Mouse (Mus musculus): ENCODE measurements around the gene Tmem30a. TPM values are rescaled to one million over a fixed set of nuclear protein-coding genes. Genes with fewer than 3 reads are reported as not detected.

Tmem30a gene
- polyA plus RNA-seq (2014; fragmentation: Nextera tagmentation; extraction: Ambion mirVana): 103 and 131 TPM in 2 replicates

- peak; percentile 98 for ATAC-seq (ENCODE audit: low FRiP score, low TSS enrichment)
- WGBS: under 1% methylated on average over 91 of the region's 91 CpGs
- no peaks in the 10 kb centered on the region for H3K36me3 ChIP-seq (ENCODE audit: control insufficient read depth, insufficient read depth, low read length)
Observed at GRCm38 (mm10) chr9:79792841-79793835, at the start of gene Tmem30a. TSS of gene Tmem30a (minus strand) at chr9:79793507.

GRCm38 (mm10) chr9:79842615-79843014 lies 49.3 kb upstream of the Tmem30a start:
- no peaks in the 10 kb centered on the region for H3K36me3 ChIP-seq (ENCODE audit: control insufficient read depth, insufficient read depth, low read length)
- H3K4me3 ChIP-seq (replicated peaks; ENCODE audit: low read depth, low read length): no peak overlapping the region
- no peak for DNase-seq
- no peaks in the 10 kb centered on the region for H3K27me3 ChIP-seq (ENCODE audit: control insufficient read depth, insufficient read depth, low read length)
- H3K4me1 ChIP-seq (ENCODE audit: control insufficient read depth, insufficient read depth, low read length): peaks cover 5% of the 10 kb centered on the region; the same call in 1 of the 2 replicates
- H3K27ac ChIP-seq (replicated peaks; ENCODE audit: low read depth, low read length): no peak overlapping the region
- 92% methylated on average over 6 of the region's 6 CpGs for WGBS
- no peak overlapping the region for H3K4me2 ChIP-seq (ENCODE audit: low read length)
- no peak for ATAC-seq (ENCODE audit: low FRiP score, low TSS enrichment)
- no peaks in the 10 kb centered on the region for H3K9me3 ChIP-seq (ENCODE audit: control insufficient read depth, low read length)
- H3K9ac ChIP-seq (replicated peaks; ENCODE audit: low read length): no peak overlapping the region

More at GRCm38 (mm10) chr9:79792841-79793835, at the start of gene Tmem30a:
- Histone ChIP-seq H3K4me2 (ENCODE audit: low read length) (peak within 1 kb of the TSS; percentile 59), H3K27me3 (ENCODE audit: control insufficient read depth, insufficient read depth, low read length) (no peaks in the 10 kb centered on the region), H3K4me1 (ENCODE audit: control insufficient read depth, insufficient read depth, low read length) (peaks cover 17% of the 10 kb centered on the region), H3K27ac (replicated peaks; ENCODE audit: low read depth, low read length) (peak within 1 kb of the TSS; percentile 87), H3K4me3 (replicated peaks; ENCODE audit: low read depth, low read length) (peak within 1 kb of the TSS; percentile 96), H3K9me3 (ENCODE audit: control insufficient read depth, low read length) (no peaks in the 10 kb centered on the region), H3K9ac (replicated peaks; ENCODE audit: low read length) (peak within 1 kb of the TSS; percentile 92)
- DNase-seq: peak; percentile 99

GRCm38 (mm10) chr9:79842028-79842427 lies 48.7 kb upstream of the Tmem30a start:
- no peaks in the 10 kb centered on the region for H3K27me3 ChIP-seq (ENCODE audit: control insufficient read depth, insufficient read depth, low read length)
- DNase-seq (peak; percentile 44), ATAC-seq (ENCODE audit: low FRiP score, low TSS enrichment) (no peak; the same call in 1 of the 2 replicates)
- no peak overlapping the region for H3K27ac ChIP-seq (replicated peaks; ENCODE audit: low read depth, low read length)
- H3K9me3 ChIP-seq (ENCODE audit: control insufficient read depth, low read length): no peaks in the 10 kb centered on the region
- no peak overlapping the region for H3K4me3 ChIP-seq (replicated peaks; ENCODE audit: low read depth, low read length)
- H3K4me2 ChIP-seq (ENCODE audit: low read length): no peak overlapping the region
- H3K9ac ChIP-seq (replicated peaks; ENCODE audit: low read length): no peak overlapping the region
- H3K36me3 ChIP-seq (ENCODE audit: control insufficient read depth, insufficient read depth, low read length): no peaks in the 10 kb centered on the region
- peaks cover 5% of the 10 kb centered on the region; the same call in 1 of the 2 replicates for H3K4me1 ChIP-seq (ENCODE audit: control insufficient read depth, insufficient read depth, low read length)

GRCm38 (mm10) chr9:79831294-79831693 lies 38.0 kb upstream of the Tmem30a start:
- H3K9me3 ChIP-seq (ENCODE audit: control insufficient read depth, low read length): no peaks in the 10 kb centered on the region
- no peaks in the 10 kb centered on the region for H3K27me3 ChIP-seq (ENCODE audit: control insufficient read depth, insufficient read depth, low read length)
- DNase-seq (no peak), ATAC-seq (ENCODE audit: low FRiP score, low TSS enrichment) (peak; percentile 46)
- no peak overlapping the region for H3K4me3 ChIP-seq (replicated peaks; ENCODE audit: low read depth, low read length)
- no peak overlapping the region for H3K27ac ChIP-seq (replicated peaks; ENCODE audit: low read depth, low read length)
- no peak overlapping the region for H3K9ac ChIP-seq (replicated peaks; ENCODE audit: low read length)
- H3K4me1 ChIP-seq (ENCODE audit: control insufficient read depth, insufficient read depth, low read length): peaks cover 7% of the 10 kb centered on the region; the same call in 1 of the 2 replicates
- no peak overlapping the region; the same call in 1 of the 2 replicates for H3K4me2 ChIP-seq (ENCODE audit: low read length)
- WGBS: 68% methylated on average over 1 of the region's 1 CpGs
- no peaks in the 10 kb centered on the region for H3K36me3 ChIP-seq (ENCODE audit: control insufficient read depth, insufficient read depth, low read length)

- Histone ChIP-seq H3K27ac (replicated peaks; ENCODE audit: low read depth, low read length) (no peak overlapping the region), H3K36me3 (ENCODE audit: control insufficient read depth, insufficient read depth, low read length) (no peaks in the 10 kb centered on the region), H3K4me1 (ENCODE audit: control insufficient read depth, insufficient read depth, low read length) (peaks cover 7% of the 10 kb centered on the region; the same call in 1 of the 2 replicates), H3K9ac (replicated peaks; ENCODE audit: low read length) (no peak overlapping the region), H3K4me2 (ENCODE audit: low read length) (peak overlapping the region; percentile 64), H3K27me3 (ENCODE audit: control insufficient read depth, insufficient read depth, low read length) (no peaks in the 10 kb centered on the region), H3K9me3 (ENCODE audit: control insufficient read depth, low read length) (no peaks in the 10 kb centered on the region), H3K4me3 (replicated peaks; ENCODE audit: low read depth, low read length) (peak overlapping the region; percentile 33)
- ATAC-seq (ENCODE audit: low FRiP score, low TSS enrichment) (peak; percentile 86), DNase-seq (peak; percentile 57)
- WGBS: 2% methylated on average over 4 of the region's 4 CpGs
Observed at GRCm38 (mm10) chr9:79830874-79831273, 37.6 kb upstream of the Tmem30a start.

GRCm38 (mm10) chr9:79829842-79830800 lies 36.8 kb upstream of the Tmem30a start:
- H3K9ac ChIP-seq (replicated peaks; ENCODE audit: low read length): peak overlapping the region; percentile 34; the same call in 1 of the 2 replicates
- H3K4me2 ChIP-seq (ENCODE audit: low read length): peak overlapping the region; percentile 64
- no peaks in the 10 kb centered on the region for H3K27me3 ChIP-seq (ENCODE audit: control insufficient read depth, insufficient read depth, low read length)
- H3K27ac ChIP-seq (replicated peaks; ENCODE audit: low read depth, low read length): no peak overlapping the region
- 6% methylated on average over 23 of the region's 23 CpGs for WGBS
- DNase-seq (peak; percentile 59), ATAC-seq (ENCODE audit: low FRiP score, low TSS enrichment) (no peak; the same call in 1 of the 2 replicates)
- H3K36me3 ChIP-seq (ENCODE audit: control insufficient read depth, insufficient read depth, low read length): no peaks in the 10 kb centered on the region
- peak overlapping the region; percentile 33 for H3K4me3 ChIP-seq (replicated peaks; ENCODE audit: low read depth, low read length)
- peaks cover 11% of the 10 kb centered on the region for H3K4me1 ChIP-seq (ENCODE audit: control insufficient read depth, insufficient read depth, low read length)
- no peaks in the 10 kb centered on the region for H3K9me3 ChIP-seq (ENCODE audit: control insufficient read depth, low read length)

- no peak overlapping the region for H3K4me3 ChIP-seq (replicated peaks; ENCODE audit: low read depth, low read length)
- no peaks in the 10 kb centered on the region for H3K9me3 ChIP-seq (ENCODE audit: control insufficient read depth, low read length)
- H3K4me1 ChIP-seq (ENCODE audit: control insufficient read depth, insufficient read depth, low read length): peaks cover 18% of the 10 kb centered on the region
- no peak overlapping the region for H3K27ac ChIP-seq (replicated peaks; ENCODE audit: low read depth, low read length)
- WGBS: 26% methylated on average over 2 of the region's 2 CpGs
- H3K27me3 ChIP-seq (ENCODE audit: control insufficient read depth, insufficient read depth, low read length): no peaks in the 10 kb centered on the region
- no peak overlapping the region for H3K4me2 ChIP-seq (ENCODE audit: low read length)
- no peak overlapping the region for H3K9ac ChIP-seq (replicated peaks; ENCODE audit: low read length)
- H3K36me3 ChIP-seq (ENCODE audit: control insufficient read depth, insufficient read depth, low read length): no peaks in the 10 kb centered on the region
- no peak for DNase-seq
- no peak for ATAC-seq (ENCODE audit: low FRiP score, low TSS enrichment)
Observed at GRCm38 (mm10) chr9:79827072-79827471, 33.8 kb upstream of the Tmem30a start.

GRCm38 (mm10) chr9:79825526-79825925 lies 32.2 kb upstream of the Tmem30a start:
- Histone ChIP-seq H3K9ac (replicated peaks; ENCODE audit: low read length) (no peak overlapping the region), H3K36me3 (ENCODE audit: control insufficient read depth, insufficient read depth, low read length) (no peaks in the 10 kb centered on the region), H3K9me3 (ENCODE audit: control insufficient read depth, low read length) (no peaks in the 10 kb centered on the region), H3K4me2 (ENCODE audit: low read length) (no peak overlapping the region), H3K4me1 (ENCODE audit: control insufficient read depth, insufficient read depth, low read length) (peaks cover 18% of the 10 kb centered on the region), H3K27me3 (ENCODE audit: control insufficient read depth, insufficient read depth, low read length) (no peaks in the 10 kb centered on the region), H3K27ac (replicated peaks; ENCODE audit: low read depth, low read length) (no peak overlapping the region), H3K4me3 (replicated peaks; ENCODE audit: low read depth, low read length) (no peak overlapping the region)
- DNase-seq (peak; percentile 21), ATAC-seq (ENCODE audit: low FRiP score, low TSS enrichment) (no peak)
- WGBS: 12% methylated on average over 7 of the region's 7 CpGs

Data from midbrain, embryonic 14.5 days (tissue).